Mouse (Mus musculus): ENCODE data around the gene Trem1.

Trem1 gene

GRCm38 (mm10) chr17:48268276-48268675, 35.7 kb downstream of the Trem1 start:
- no peak for DNase-seq (ENCODE audit: low spot score)

- DNase-seq (ENCODE audit: low spot score), result no peak
Measured at GRCm38 (mm10) chr17:48269833-48270232, 37.3 kb downstream of the Trem1 start.

- no peak for DNase-seq (ENCODE audit: low spot score)
Measured at GRCm38 (mm10) chr17:48272158-48272557, 39.6 kb downstream of the Trem1 start.

- DNase-seq (ENCODE audit: low spot score), result no peak
Measured at GRCm38 (mm10) chr17:48272598-48272997, 40.0 kb downstream of the Trem1 start.

GRCm38 (mm10) chr17:48274098-48274497, 41.5 kb downstream of the Trem1 start:
- DNase-seq (ENCODE audit: low spot score), result no peak

GRCm38 (mm10) chr17:48274885-48275284, 42.3 kb downstream of the Trem1 start:
- peak; percentile 38 for DNase-seq (ENCODE audit: low spot score)

GRCm38 (mm10) chr17:48275736-48276135, 43.2 kb downstream of the Trem1 start:
- no peak for DNase-seq (ENCODE audit: low spot score)

GRCm38 (mm10) chr17:48278381-48278780, 45.8 kb downstream of the Trem1 start:
- DNase-seq (ENCODE audit: low spot score), result no peak

- DNase-seq (ENCODE audit: low spot score), result no peak
Measured at GRCm38 (mm10) chr17:48279002-48279401, 46.4 kb downstream of the Trem1 start.

GRCm38 (mm10) chr17:48280943-48281738, 48.6 kb downstream of the Trem1 start:
- DNase-seq (ENCODE audit: low spot score), result no peak

- DNase-seq (ENCODE audit: low spot score), result no peak
Measured at GRCm38 (mm10) chr17:48281739-48282085, 49.1 kb downstream of the Trem1 start.

- DNase-seq (ENCODE audit: low spot score), result no peak
Measured at GRCm38 (mm10) chr17:48286765-48287164, 54.2 kb downstream of the Trem1 start.

- DNase-seq (ENCODE audit: low spot score), result no peak
Measured at GRCm38 (mm10) chr17:48287276-48287675, 54.7 kb downstream of the Trem1 start.

GRCm38 (mm10) chr17:48293500-48294194, 61.1 kb downstream of the Trem1 start:
- no peak for DNase-seq (ENCODE audit: low spot score)

Measured in urinary bladder, postnatal 10 days (tissue).